Comparison of ENCODE assay signal across 9 mouse cellular contexts in the genomic region with DNA sequence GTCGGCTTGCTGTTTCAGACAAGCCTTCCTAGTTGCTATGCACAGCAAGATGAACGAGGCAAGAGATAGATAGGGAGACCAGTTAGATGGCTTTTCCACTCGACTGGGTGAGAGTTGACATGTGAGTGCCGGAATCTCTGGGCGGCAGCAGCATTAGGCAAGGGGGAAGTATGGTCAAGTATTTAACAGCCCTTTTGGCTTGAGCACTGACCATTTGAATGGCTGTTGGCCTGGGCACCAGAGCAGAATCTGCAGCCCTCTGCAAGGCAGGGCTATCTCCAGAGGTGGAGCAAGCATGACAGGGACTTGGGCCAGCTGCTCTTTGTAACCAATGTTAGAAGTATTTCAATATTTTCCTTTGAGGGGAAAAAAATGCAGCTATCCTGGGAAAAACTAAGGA. TPM values are rescaled to one million over a fixed set of nuclear protein-coding genes. Genes with fewer than 3 reads are reported as not detected.
DNase-seq lines count a peak whose midpoint lies in the region; ATAC-seq and TF ChIP-seq lines count a peak whose summit lies in the region.
"Had no signal": no experiment of that assay in that cellular context is flagged by ENCODE, and none has a peak within 500 bp of the region (broad histone marks: within the 10 kb centered on the region; RNA-seq: fewer than 3 reads in every experiment).

No protein-coding gene starts in this region.

- TF ChIP-seq EP300 in liver, postnatal 0 days (IDR thresholded peaks at IDR 0.05; ENCODE audit: low read depth): no peak

- H3K4me2 ChIP-seq in liver, embryonic 12.5 days: no peak overlapping the region
- no peak overlapping the region for H3K4me2 ChIP-seq in liver, postnatal 0 days (ENCODE audit: low read depth, low read length)
- H3K4me2 ChIP-seq in kidney, embryonic 16.5 days (replicated peaks; ENCODE audit: low read depth, low read length): no peak overlapping the region
- H3K4me2 ChIP-seq in hindbrain, embryonic 16.5 days (ENCODE audit: low read length): no peak overlapping the region

- no peak overlapping the region for H3K9ac ChIP-seq in liver, embryonic 12.5 days
- no peak overlapping the region for H3K9ac ChIP-seq in liver, postnatal 0 days (replicated peaks)
- H3K9ac ChIP-seq in kidney, embryonic 16.5 days (replicated peaks; ENCODE audit: low read length): no peak overlapping the region
- no peak overlapping the region for H3K9ac ChIP-seq in hindbrain, embryonic 16.5 days (ENCODE audit: low read depth, low read length)

- H3K36me3 ChIP-seq in liver, embryonic 12.5 days: no peaks in the 10 kb centered on the region
- H3K36me3 ChIP-seq in liver, postnatal 0 days (replicated peaks; ENCODE audit: insufficient read depth, low read length): no peaks in the 10 kb centered on the region
- H3K36me3 ChIP-seq in kidney, embryonic 16.5 days (ENCODE audit: insufficient read depth, low read length): no peaks in the 10 kb centered on the region
- H3K36me3 ChIP-seq in hindbrain, embryonic 10.5 days: no peaks in the 10 kb centered on the region
- H3K36me3 ChIP-seq in hindbrain, embryonic 16.5 days (ENCODE audit: control insufficient read depth, insufficient read depth, low read length): no peaks in the 10 kb centered on the region

- WGBS in liver, embryonic 12.5 days (ENCODE audit: insufficient replicate concordance): 29% methylated on average over 5 of the region's 5 CpGs
- WGBS in liver, postnatal 0 days (ENCODE audit: insufficient replicate concordance): 50% methylated on average over 5 of the region's 5 CpGs
- WGBS in kidney, embryonic 16.5 days: 23% methylated on average over 5 of the region's 5 CpGs
- 81% methylated on average over 5 of the region's 5 CpGs for WGBS in hindbrain, embryonic 10.5 days
- WGBS in hindbrain, embryonic 16.5 days: 83% methylated on average over 5 of the region's 5 CpGs

- H3K9me3 ChIP-seq in liver, embryonic 12.5 days (replicated peaks): no peaks in the 10 kb centered on the region
- no peaks in the 10 kb centered on the region for H3K9me3 ChIP-seq in liver, postnatal 0 days (ENCODE audit: low read length)
- H3K9me3 ChIP-seq in kidney, embryonic 16.5 days (ENCODE audit: low read length): no peaks in the 10 kb centered on the region
- H3K9me3 ChIP-seq in hindbrain, embryonic 10.5 days: no peaks in the 10 kb centered on the region
- no peaks in the 10 kb centered on the region for H3K9me3 ChIP-seq in hindbrain, embryonic 16.5 days (ENCODE audit: control insufficient read depth, low read length)

- H3K27ac ChIP-seq in liver, embryonic 12.5 days: no peak overlapping the region
- H3K27ac ChIP-seq in liver, postnatal 0 days (ENCODE audit: low read depth): no peak overlapping the region
- no peak overlapping the region for H3K27ac ChIP-seq in kidney, embryonic 16.5 days (ENCODE audit: low read length)
- no peak overlapping the region for H3K27ac ChIP-seq in hindbrain, embryonic 10.5 days
- H3K27ac ChIP-seq in hindbrain, embryonic 16.5 days (ENCODE audit: low read depth, low read length): no peak overlapping the region

- H3K27me3 ChIP-seq in liver, embryonic 12.5 days (replicated peaks): no peaks in the 10 kb centered on the region
- no peaks in the 10 kb centered on the region for H3K27me3 ChIP-seq in liver, postnatal 0 days (ENCODE audit: insufficient read depth, low read length)
- H3K27me3 ChIP-seq in kidney, embryonic 16.5 days (ENCODE audit: insufficient read depth, low read length): no peaks in the 10 kb centered on the region
- H3K27me3 ChIP-seq in hindbrain, embryonic 10.5 days (ENCODE audit: insufficient read depth, poor library complexity, severe bottlenecking): no peaks in the 10 kb centered on the region
- no peaks in the 10 kb centered on the region for H3K27me3 ChIP-seq in hindbrain, embryonic 16.5 days (replicated peaks; ENCODE audit: control insufficient read depth, insufficient read depth, low read length)
- H3K27me3 ChIP-seq: CH12.LX had no signal

- ATAC-seq in liver, embryonic 12.5 days: peak; percentile 37; the same call in 1 of the 2 replicates
- no peak for ATAC-seq in liver, postnatal 0 days
- peak; percentile 29; the same call in 1 of the 2 replicates for ATAC-seq in kidney, embryonic 16.5 days (ENCODE audit: low FRiP score, low TSS enrichment)
- no peak for ATAC-seq in hindbrain, embryonic 16.5 days

- peaks cover 19% of the 10 kb centered on the region for H3K4me1 ChIP-seq in liver, embryonic 12.5 days
- peaks cover 9% of the 10 kb centered on the region; the same call in 1 of the 2 replicates for H3K4me1 ChIP-seq in liver, postnatal 0 days (ENCODE audit: insufficient read depth)
- peaks cover 17% of the 10 kb centered on the region for H3K4me1 ChIP-seq in kidney, embryonic 16.5 days (ENCODE audit: insufficient read depth, low read length)
- peaks cover 2% of the 10 kb centered on the region for H3K4me1 ChIP-seq in hindbrain, embryonic 10.5 days (replicated peaks)
- H3K4me1 ChIP-seq in hindbrain, embryonic 16.5 days (ENCODE audit: control insufficient read depth, insufficient read depth, low read depth, low read length): no peaks in the 10 kb centered on the region; the same call in 1 of the 2 replicates

- no peak for TF ChIP-seq CTCF in liver, postnatal 0 days (IDR thresholded peaks at IDR 0.05; ENCODE audit: low read depth)

- no peak for DNase-seq in liver, postnatal 0 days
- DNase-seq in heart, adult 11 months: peak; percentile 97
- peak; percentile 36 to 81 for DNase-seq in lung, postnatal 4 days
- no peak for DNase-seq in cerebellum, adult 11 months
- DNase-seq in hindbrain, embryonic 10.5 days (ENCODE audit: low spot score): no peak

- no peak overlapping the region for H3K4me3 ChIP-seq in liver, embryonic 12.5 days
- H3K4me3 ChIP-seq in liver, postnatal 0 days (ENCODE audit: low read depth, low read length): no peak overlapping the region
- no peak overlapping the region for H3K4me3 ChIP-seq in kidney, embryonic 16.5 days (ENCODE audit: low read length)
- no peak overlapping the region for H3K4me3 ChIP-seq in hindbrain, embryonic 10.5 days
- no peak overlapping the region for H3K4me3 ChIP-seq in hindbrain, embryonic 16.5 days (ENCODE audit: low read length)

RNA-seq across cellular contexts. Expression of gene Glcci1, which starts 36.5 kb away (rescaled TPM):
- polyA plus RNA-seq in liver, embryonic 12.5 days (2016; fragmentation: Nextera tagmentation; extraction: Ambion mirVana): 1.6 and 1.8 TPM in 2 replicates
- polyA plus RNA-seq in liver, postnatal 0 days (2015; fragmentation: Nextera tagmentation; extraction: Ambion mirVana): 2.5 and 3.0 TPM in 2 replicates
- polyA plus RNA-seq in kidney, embryonic 16.5 days (2015; fragmentation: Nextera tagmentation; extraction: Ambion mirVana): 6.3 and 7.9 TPM in 2 replicates
- 9.3 and 9.5 TPM in 2 replicates for polyA plus RNA-seq in hindbrain, embryonic 10.5 days (2016; fragmentation: Nextera tagmentation; extraction: Ambion mirVana)
- 3.7 and 3.9 TPM in 2 replicates for polyA plus RNA-seq in hindbrain, embryonic 16.5 days (2015; fragmentation: Nextera tagmentation; extraction: Ambion mirVana)

Comparison
In these comparisons a context has a peak if more than half of its experiments do, and no peak if none do; other contexts are left out.
1. ATAC-seq: peak in liver, embryonic 12.5 days (single experiment) and kidney, embryonic 16.5 days (single experiment); none in liver, postnatal 0 days (single experiment) and hindbrain, embryonic 16.5 days (single experiment).
2. DNase-seq: peak in heart, adult 11 months (single experiment) and lung, postnatal 4 days (2 of 2); none in liver, postnatal 0 days (single experiment), cerebellum, adult 11 months (single experiment) and hindbrain, embryonic 10.5 days (single experiment).